Mouse (Mus musculus) G1E (cell line): Measurements from ENCODE around the gene Xbp1. TPM values are rescaled to one million over a fixed set of nuclear protein-coding genes. Genes with fewer than 3 reads are reported as not detected.
"Not testable (repeated sequence)": the region's sequence is repeated elsewhere in the genome, so short reads cannot be mapped to it uniquely, and the experiment has no call there.

Experiments
- ATAC-seq: 2 replicates; pipeline ENCODE4 v1.8.0; 2016; ENCODE audit warnings: mild to moderate bottlenecking; ENCODE audit not compliant: insufficient number of reproducible peaks, poor library complexity, low FRiP score, severe bottlenecking; ENCODE audit errors: extremely low read depth
- DNase-seq: peaks from one replicate; pipeline ENCODE4 v3.0.0; 2012; ENCODE audit warnings: low spot score
- H3K27me3 ChIP-seq: 2 replicates; pipeline ENCODE4 v1.6.1; 2012; ENCODE audit warnings: mild to moderate bottlenecking, low read length, inconsistent platforms; ENCODE audit not compliant: insufficient read depth
- H3K36me3 ChIP-seq: replicated peaks from 2 replicates; pipeline ENCODE3; 2012; ENCODE audit warnings: mild to moderate bottlenecking, inconsistent platforms
- H3K4me1 ChIP-seq: 2 replicates; pipeline ENCODE4 v1.6.1; 2012; ENCODE audit warnings: low read depth, low read length, inconsistent platforms, mixed read lengths; ENCODE audit not compliant: insufficient read depth
- H3K4me3 ChIP-seq: 2 replicates; pipeline ENCODE4 v1.5.1; 2012; ENCODE audit warnings: low read depth, mild to moderate bottlenecking, inconsistent platforms, low read length, moderate library complexity, mixed read lengths
- H3K9me3 ChIP-seq: replicated peaks from 2 replicates; pipeline ENCODE4 v1.6.1; 2012; ENCODE audit warnings: inconsistent platforms
- CTCF ChIP-seq: IDR thresholded peaks from 2 replicates; pipeline ENCODE4 v1.5.1; 2012; ENCODE audit warnings: low read depth, low read length, inconsistent platforms, mixed read lengths
- GATA1 ChIP-seq: IDR thresholded peaks from 2 replicates; pipeline ENCODE4 v1.6.1; 2012; ENCODE audit warnings: borderline replicate concordance, low read length, inconsistent platforms, mixed read lengths
- GATA2 ChIP-seq: IDR thresholded peaks from 2 replicates; pipeline ENCODE4 v1.6.1; 2012; ENCODE audit warnings: low read depth, low read length, inconsistent platforms, borderline replicate concordance
- POLR2AphosphoS5 ChIP-seq: IDR thresholded peaks from 2 replicates; pipeline ENCODE4 v1.6.1; 2012; ENCODE audit warnings: low read depth, low read length, inconsistent platforms; ENCODE audit not compliant: insufficient replicate concordance
- TAL1 ChIP-seq: conservative IDR thresholded peaks from 2 replicates; pipeline ENCODE4 v1.6.1; 2012; ENCODE audit warnings: low read depth, low read length, inconsistent platforms, mixed read lengths
- polyA plus RNA-seq: library from polyadenylated mRNA; stranded (reverse); fragments of >175 nt; gene quantifications from 2 replicates; pipeline ENCODE4 v1.2.3, GENCODE M21; 2012
- total RNA-seq, 2 experiments: library from RNA; stranded (forward) in 1 of 2; stranded (reverse) in 1 of 2; fragments of 200-1000 nt in 1 of 2; fragments of >200 nt in 1 of 2; fragmentation: Nextera tagmentation in 1 of 2; gene quantifications; 2 replicates each; pipeline ENCODE4 v1.2.3; 2014 to 2017

Xbp1 gene
- total and polyA plus RNA-seq, 3 experiments = 50.6 to 185 (median 125) TPM

GRCm38 (mm10) chr11:5526573-5527439, 6.3 kb downstream of the Xbp1 start:
- H3K36me3 ChIP-seq = peaks cover 98% of the 10 kb centered on the region

GRCm38 (mm10) chr11:5527865-5528523, 7.5 kb downstream of the Xbp1 start:
- Histone ChIP-seq H3K4me1 (peaks cover 63% of the 10 kb centered on the region), H3K27me3 (no peaks in the 10 kb centered on the region), H3K36me3 (peaks cover 100% of the 10 kb centered on the region), H3K4me3 (no peak overlapping the region), H3K9me3 (no peaks in the 10 kb centered on the region)
- ATAC-seq (no peak), DNase-seq (no peak)
- no peak for TF ChIP-seq GATA1
- peak; percentile 39; the same call in 1 of the 2 replicates for TF ChIP-seq POLR2AphosphoS5

More at GRCm38 (mm10) chr11:5526573-5527439, 6.3 kb downstream of the Xbp1 start:
- Histone ChIP-seq H3K27me3 (no peaks in the 10 kb centered on the region), H3K9me3 (no peaks in the 10 kb centered on the region), H3K4me3 (no peak overlapping the region), H3K4me1 (peaks cover 66% of the 10 kb centered on the region)
- ATAC-seq = no peak
- no peak for TF ChIP-seq GATA2
- no peak for TF ChIP-seq CTCF
- TF ChIP-seq TAL1 = no peak
- TF ChIP-seq GATA1 = no peak
- TF ChIP-seq POLR2AphosphoS5 = no peak
- no peak for DNase-seq

DNA sequence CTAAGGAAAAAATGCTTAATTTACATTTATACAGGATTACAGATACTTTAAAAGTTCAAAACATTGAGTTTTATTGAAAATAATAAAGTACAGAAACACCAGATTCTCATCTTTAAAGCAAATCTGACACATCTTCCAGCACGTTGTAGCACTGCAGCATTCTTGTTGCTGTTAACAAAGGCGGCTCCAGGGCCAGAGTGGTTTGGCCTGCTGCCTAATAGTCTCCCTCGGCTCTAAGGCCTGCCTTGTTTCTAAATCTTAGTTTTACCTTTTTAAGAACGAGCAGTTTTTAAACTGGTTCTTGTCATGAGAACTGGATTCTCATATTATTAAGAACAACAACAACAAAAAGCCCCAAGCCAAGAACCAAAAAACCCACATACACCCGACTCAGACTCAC, 8.4 kb downstream of the Xbp1 start:
- no peak for ATAC-seq

GRCm38 (mm10) chr11:5530172-5530571, 9.7 kb downstream of the Xbp1 start:
- H3K4me1 ChIP-seq = peaks cover 54% of the 10 kb centered on the region
- DNase-seq = no peak
- TF ChIP-seq CTCF (no peak), POLR2AphosphoS5 (no peak), GATA2 (no peak), TAL1 (no peak), GATA1 (no peak)
- no peaks in the 10 kb centered on the region for H3K9me3 ChIP-seq
- H3K27me3 ChIP-seq = no peaks in the 10 kb centered on the region
- ATAC-seq = no peak
- no peak overlapping the region for H3K4me3 ChIP-seq
- H3K36me3 ChIP-seq = peaks cover 100% of the 10 kb centered on the region

More for the DNA sequence above, 8.4 kb downstream of the Xbp1 start:
- Histone ChIP-seq H3K36me3 (peaks cover 100% of the 10 kb centered on the region), H3K4me3 (no peak overlapping the region), H3K4me1 (peaks cover 60% of the 10 kb centered on the region), H3K9me3 (no peaks in the 10 kb centered on the region), H3K27me3 (no peaks in the 10 kb centered on the region)
- DNase-seq = no peak
- TF ChIP-seq GATA2 (no peak), GATA1 (no peak), POLR2AphosphoS5 (no peak), TAL1 (no peak), CTCF (no peak)

DNA sequence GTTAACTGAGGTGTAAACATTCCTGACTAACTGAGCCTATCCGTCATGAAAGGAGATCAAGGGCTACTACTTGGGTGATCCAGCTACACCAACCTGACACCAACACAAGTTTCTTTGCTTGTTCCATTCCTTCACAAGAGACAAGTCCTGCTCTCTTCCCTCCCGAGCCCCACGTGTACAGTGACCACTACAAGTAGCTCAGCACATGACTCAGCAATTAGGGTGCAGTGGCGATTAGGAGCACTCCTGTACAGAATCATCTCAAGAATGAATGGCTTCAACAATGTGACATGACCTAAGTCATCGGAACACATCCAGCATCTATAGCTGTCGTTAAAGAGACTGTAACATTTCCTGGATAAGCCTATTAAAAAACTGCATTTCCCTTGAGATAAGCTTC, 10.3 kb downstream of the Xbp1 start:
- H3K36me3 ChIP-seq = peaks cover 97% of the 10 kb centered on the region
- H3K4me3 ChIP-seq = no peak overlapping the region
- TF ChIP-seq GATA2 (no peak), CTCF (no peak), GATA1 (no peak), TAL1 (no peak), POLR2AphosphoS5 (no peak; the same call in 1 of the 2 replicates)
- H3K4me1 ChIP-seq = peaks cover 54% of the 10 kb centered on the region
- no peak for ATAC-seq
- DNase-seq = no peak
- no peaks in the 10 kb centered on the region for H3K9me3 ChIP-seq
- H3K27me3 ChIP-seq = no peaks in the 10 kb centered on the region

- no peak overlapping the region for H3K4me3 ChIP-seq
- H3K4me1 ChIP-seq = peaks cover 50% of the 10 kb centered on the region
- peaks cover 91% of the 10 kb centered on the region for H3K36me3 ChIP-seq
- no peaks in the 10 kb centered on the region for H3K9me3 ChIP-seq
- no peak for TF ChIP-seq POLR2AphosphoS5
- TF ChIP-seq CTCF = no peak
- TF ChIP-seq TAL1 = no peak
- no peak for TF ChIP-seq GATA2
- no peak for TF ChIP-seq GATA1
- DNase-seq = no peak
- ATAC-seq = no peak
- H3K27me3 ChIP-seq = no peaks in the 10 kb centered on the region
These were observed 12.6 kb downstream of the Xbp1 start for GRCm38 (mm10) chr11:5533108-5533507.

DNA sequence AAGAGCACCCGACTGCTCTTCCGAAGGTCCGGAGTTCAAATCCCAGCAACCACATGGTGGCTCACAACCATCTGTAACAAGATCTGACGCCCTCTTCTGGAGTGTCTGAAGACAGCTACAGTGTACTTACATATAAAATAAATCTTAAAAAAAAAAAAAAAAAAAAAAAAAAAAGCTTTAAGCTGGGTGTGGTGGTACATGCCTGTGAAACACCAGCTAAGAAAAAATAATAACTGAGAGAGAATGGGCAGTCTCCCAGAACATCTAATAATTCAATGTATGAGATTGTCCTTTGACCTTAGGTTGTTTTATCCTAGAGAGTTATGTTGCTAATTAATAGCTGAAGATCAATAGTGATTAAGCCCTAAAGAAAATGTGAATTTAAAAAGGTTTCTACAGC, 17.0 kb downstream of the Xbp1 start:
- not testable (repeated sequence) for ATAC-seq, H3K4me3 ChIP-seq, DNase-seq, H3K9me3 ChIP-seq, H3K27me3 ChIP-seq
- H3K4me1 ChIP-seq = peaks cover 44% of the 10 kb centered on the region
- H3K36me3 ChIP-seq = peaks cover 70% of the 10 kb centered on the region
